Mouse (Mus musculus) CH12.LX (cell line): ENCODE measurements at regions not wholly inside any gene's neighbourhood (a gene's known extent, or its start where the extent isn't known, plus 50 kb on each side); places are given as distances from the start of the nearest gene placed in this dataset.

ENCODE experiments used
- DNase-seq: peaks from one replicate; pipeline ENCODE4 v3.0.0-alpha.2; 2013; ENCODE audit errors: extremely low read depth
- H3K27ac ChIP-seq: 2 replicates; pipeline ENCODE4 v1.5.1; 2012; ENCODE audit warnings: low read depth, mild to moderate bottlenecking, control low read depth, moderate library complexity; ENCODE audit not compliant: insufficient read depth
- H3K27me3 ChIP-seq: replicated peaks from 2 replicates; pipeline ENCODE3; 2012; ENCODE audit warnings: inconsistent platforms
- H3K36me3 ChIP-seq, 2 experiments: replicated peaks in 1 of 2; 2 replicates each; pipeline versions ENCODE3 to v1.6.1; 2012; ENCODE audit warnings: inconsistent platforms in 1 of 2, low read length in 1 of 2, mild to moderate bottlenecking in 1 of 2, mixed read lengths in 1 of 2, moderate library complexity in 1 of 2; ENCODE audit not compliant: control insufficient read depth in 1 of 2, insufficient read depth in 1 of 2
- H3K4me1 ChIP-seq, 2 experiments: 2 replicates each; pipeline ENCODE4 v1.6.1; 2012; ENCODE audit warnings: inconsistent platforms in 1 of 2, moderate library complexity in 1 of 2; ENCODE audit not compliant: insufficient read depth in 2 of 2, control insufficient read depth in 1 of 2
- H3K4me2 ChIP-seq: 2 replicates; pipeline ENCODE4 v1.6.1; 2012; ENCODE audit warnings: low read depth, mild to moderate bottlenecking, control low read depth; ENCODE audit not compliant: poor library complexity, insufficient read depth, severe bottlenecking
- H3K4me3 ChIP-seq, 3 experiments: fragments of 150-350 bp in 1 of 3; sonication (generic) in 1 of 3; replicated peaks in 1 of 3; 2 replicates each; pipeline versions ENCODE3 to v1.5.1; 2011 to 2012; ENCODE audit warnings: low read depth in 2 of 3, low read length in 2 of 3, mild to moderate bottlenecking in 2 of 3, moderate library complexity in 2 of 3, control low read depth in 1 of 3, improper control_type of control experiment in 1 of 3, inconsistent platforms in 1 of 3, mixed read lengths in 1 of 3; ENCODE audit not compliant: poor library complexity in 1 of 3
- H3K79me2 ChIP-seq: replicated peaks from 2 replicates; pipeline ENCODE4 v1.6.1; 2012; ENCODE audit warnings: mild to moderate bottlenecking, moderate library complexity; ENCODE audit not compliant: control insufficient read depth, poor library complexity, insufficient read depth, severe bottlenecking; ENCODE audit errors: extremely low read depth
- H3K9ac ChIP-seq: 2 replicates; pipeline ENCODE4 v1.6.1; 2012; ENCODE audit warnings: low read depth, mild to moderate bottlenecking, control low read depth, moderate library complexity; ENCODE audit not compliant: insufficient read depth
- H3K9me3 ChIP-seq: replicated peaks from 2 replicates; pipeline ENCODE3; 2012; ENCODE audit warnings: low read length, inconsistent platforms, mixed read lengths
- CHD1 ChIP-seq: IDR thresholded peaks from 2 replicates; pipeline ENCODE4 v1.6.1; 2012; ENCODE audit warnings: low read depth, low read length, improper control_type of control experiment, inconsistent platforms
- CHD2 ChIP-seq: IDR thresholded peaks from 2 replicates; pipeline ENCODE4 v1.6.1; 2011; ENCODE audit warnings: low read length, improper control_type of control experiment
- ELF1 ChIP-seq: IDR thresholded peaks from 2 replicates; pipeline ENCODE4 v1.6.1; 2014; ENCODE audit warnings: low read depth, mild to moderate bottlenecking, inconsistent platforms, low read length, improper control_type of control experiment
- EP300 ChIP-seq: IDR thresholded peaks from 2 replicates; pipeline ENCODE4 v1.6.1; 2011; ENCODE audit warnings: low read length, improper control_type of control experiment
- HCFC1 ChIP-seq: IDR thresholded peaks from 2 replicates; pipeline ENCODE4 v1.6.1; 2012; ENCODE audit warnings: low read depth, mild to moderate bottlenecking, inconsistent platforms, low read length, improper control_type of control experiment
- IRF4 ChIP-seq: IDR thresholded peaks from 2 replicates; pipeline ENCODE4 v1.6.1; 2014; ENCODE audit warnings: low read depth, mild to moderate bottlenecking, inconsistent platforms, low read length, improper control_type of control experiment
- MAFK ChIP-seq: IDR thresholded peaks from 2 replicates; pipeline ENCODE4 v1.6.1; 2011; ENCODE audit warnings: low read length, improper control_type of control experiment; ENCODE audit not compliant: insufficient replicate concordance
- MAZ ChIP-seq: IDR thresholded peaks from 2 replicates; pipeline ENCODE4 v1.6.1; 2012; ENCODE audit warnings: low read depth, mild to moderate bottlenecking, inconsistent platforms, low read length, improper control_type of control experiment, moderate library complexity
- MYC ChIP-seq: IDR thresholded peaks from 2 replicates; pipeline ENCODE4 v1.6.1; 2011; ENCODE audit warnings: low read depth, mild to moderate bottlenecking, improper control_type of control experiment, low read length
- NRF1 ChIP-seq: IDR thresholded peaks from 2 replicates; pipeline ENCODE4 v1.6.1; 2014; ENCODE audit warnings: low read depth, mild to moderate bottlenecking, inconsistent platforms, low read length, improper control_type of control experiment, moderate library complexity
- POLR2A ChIP-seq: IDR thresholded peaks from 2 replicates; pipeline ENCODE4 v1.6.1; 2011; ENCODE audit warnings: low read depth, mild to moderate bottlenecking, improper control_type of control experiment, low read length
- POLR2AphosphoS2 ChIP-seq: IDR thresholded peaks from 2 replicates; pipeline ENCODE4 v1.6.1; 2011; ENCODE audit warnings: low read depth, low read length, improper control_type of control experiment
- TBP ChIP-seq: conservative IDR thresholded peaks from 2 replicates; pipeline ENCODE4 v1.6.1; 2011; ENCODE audit warnings: low read depth, low read length, improper control_type of control experiment
- TCF12 ChIP-seq: IDR thresholded peaks from 2 replicates; pipeline ENCODE4 v1.6.1; 2014; ENCODE audit warnings: low read depth, mild to moderate bottlenecking, inconsistent platforms, low read length, improper control_type of control experiment
- USF2 ChIP-seq: conservative IDR thresholded peaks from 2 replicates; pipeline ENCODE4 v1.6.1; 2011; ENCODE audit warnings: low read depth, low read length, improper control_type of control experiment
- ZNF384 ChIP-seq: IDR thresholded peaks from 2 replicates; pipeline ENCODE4 v1.6.1; 2012; ENCODE audit warnings: low read depth, low read length, improper control_type of control experiment, inconsistent platforms
- dilution Hi-C: fragments of 300-500 bp; cut with MboI; formaldehyde crosslinking; loops from 2 replicates; pipeline ENCODE4 v1.14.3; 2020; ENCODE audit warnings: low sequenced_read_pairs; ENCODE audit not compliant: extremely low pct_unique_long_range_greater_than_20kb, extremely low pct_ligation_motif_present
- in situ Hi-C: fragments of 300-500 bp; cut with MboI; formaldehyde crosslinking; loops from 3 replicates; pipeline ENCODE4 v1.14.3; 2019; ENCODE audit warnings: low sequenced_read_pairs, low pct_ligation_motif_present, low pct_unique_long_range_greater_than_20kb, mixed read lengths

- H3K9ac ChIP-seq, result no peak overlapping the region
- dilution Hi-C loops, result no loop called here
- TF ChIP-seq CHD1 (no peak), MAFK (no peak), EP300 (no peak), TCF12 (no peak), POLR2AphosphoS2 (no peak), POLR2A (no peak), MAZ (no peak), NRF1 (no peak), USF2 (no peak), IRF4 (no peak), MYC (no peak), CHD2 (no peak), HCFC1 (no peak), TBP (no peak)
Measured at GRCm38 (mm10) chr1:146231487-146232466, 262.8 kb upstream of the Brinp3 start.

GRCm38 (mm10) chr1:146260400-146260799 is 234.2 kb upstream of the Brinp3 start:
- no peaks in the 10 kb centered on the region for H3K36me3 ChIP-seq
- no peak overlapping the region for H3K4me2 ChIP-seq
- TF ChIP-seq ZNF384 (no peak), NRF1 (no peak), IRF4 (no peak), ELF1 (no peak)

More at GRCm38 (mm10) chr1:146231487-146232466, 262.8 kb upstream of the Brinp3 start:
- Histone ChIP-seq H3K4me2 (no peak overlapping the region), H3K27me3 (no peaks in the 10 kb centered on the region), H3K4me1 (no peaks in the 10 kb centered on the region), H3K4me3 (no peak overlapping the region), H3K36me3 (no peaks in the 10 kb centered on the region), H3K27ac (no peak overlapping the region), H3K9me3 (peaks cover 30% of the 10 kb centered on the region), H3K79me2 (no peaks in the 10 kb centered on the region)
- no peak for DNase-seq
- in situ Hi-C loops, result no loop called here

More at GRCm38 (mm10) chr1:146260400-146260799, 234.2 kb upstream of the Brinp3 start:
- Histone ChIP-seq H3K9me3 (peaks cover 2% of the 10 kb centered on the region), H3K27ac (no peak overlapping the region), H3K4me1 (no peaks in the 10 kb centered on the region), H3K9ac (no peak overlapping the region), H3K27me3 (no peaks in the 10 kb centered on the region), H3K4me3 (no peak overlapping the region), H3K79me2 (no peaks in the 10 kb centered on the region)
- no peak for DNase-seq
- dilution Hi-C loops (no loop called here), in situ Hi-C loops (no loop called here)
